Mouse (Mus musculus) embryonic facial prominence, embryonic 14.5 days (tissue): ENCODE measurements around the gene Ppp2r5d. TPM values are rescaled to one million over a fixed set of nuclear protein-coding genes. Genes with fewer than 3 reads are reported as not detected.

Experiments used
- polyA plus RNA-seq: library from polyadenylated mRNA; unstranded; fragments of >200 nt; fragmentation: Nextera tagmentation; extraction: Ambion mirVana; gene quantifications from 2 replicates; pipeline ENCODE4 v1.2.1, GENCODE M21; 2014

Gene Ppp2r5d
- polyA plus RNA-seq, 1 experiment from 2014 or later, result 79.5 TPM

Other genes starting within 250 kb of the Ppp2r5d start
- 0.46 and 0.61 TPM in 2 replicates for gene Ttbk1, start 217.4 kb downstream of the Ppp2r5d start, polyA plus RNA-seq
- gene Dnph1, start 208.4 kb downstream of the Ppp2r5d start, polyA plus RNA-seq, result 34.5 and 36.9 TPM in 2 replicates
- gene Cul9, start 158.7 kb downstream of the Ppp2r5d start, polyA plus RNA-seq, result 5.5 and 6.0 TPM in 2 replicates
- 10.5 and 14.0 TPM in 2 replicates for gene Srf, start 148.9 kb downstream of the Ppp2r5d start, polyA plus RNA-seq
- 68.0 and 90.7 TPM in 2 replicates for gene Ptk7, start 75.6 kb downstream of the Ppp2r5d start, polyA plus RNA-seq
- gene Klc4, start 59.1 kb downstream of the Ppp2r5d start, polyA plus RNA-seq, result 15.8 and 20.3 TPM in 2 replicates
- gene Mrpl2, start 58.9 kb downstream of the Ppp2r5d start, polyA plus RNA-seq, result 91.8 and 100 TPM in 2 replicates
- gene Cul7, start 54.8 kb downstream of the Ppp2r5d start, polyA plus RNA-seq, result 48.5 and 50.1 TPM in 2 replicates
- gene Rrp36, start 30.8 kb downstream of the Ppp2r5d start, polyA plus RNA-seq, result 34.5 and 41.9 TPM in 2 replicates
- 132 and 143 TPM in 2 replicates for gene Mea1, start 26.3 kb downstream of the Ppp2r5d start, polyA plus RNA-seq
- gene Klhdc3, start 24.2 kb downstream of the Ppp2r5d start, polyA plus RNA-seq, result 113 and 133 TPM in 2 replicates
- 22.2 and 26.7 TPM in 2 replicates for gene Pex6, start 6.4 kb upstream of the Ppp2r5d start, polyA plus RNA-seq
- gene Gnmt, start 24.1 kb upstream of the Ppp2r5d start, polyA plus RNA-seq, result 1.2 and 1.6 TPM in 2 replicates
- 62.6 and 68.5 TPM in 2 replicates for gene Cnpy3, start 47.1 kb upstream of the Ppp2r5d start, polyA plus RNA-seq
- gene Ptcra, start 58.6 kb upstream of the Ppp2r5d start, polyA plus RNA-seq, result 0.21 and 0.31 TPM in 2 replicates
- gene 2310039H08Rik, start 67.5 kb upstream of the Ppp2r5d start, polyA plus RNA-seq, result 86.2 and 92.3 TPM in 2 replicates
- gene Rpl7l1, start 77.6 kb upstream of the Ppp2r5d start, polyA plus RNA-seq, result 124 and 126 TPM in 2 replicates
- gene Bicral, start 153.4 kb upstream of the Ppp2r5d start, polyA plus RNA-seq, result 5.3 and 5.7 TPM in 2 replicates
- 55.0 and 63.3 TPM in 2 replicates for gene Tbcc, start 185.6 kb upstream of the Ppp2r5d start, polyA plus RNA-seq
- gene Prph2, start 205.3 kb upstream of the Ppp2r5d start, polyA plus RNA-seq, result not detected in 2 replicates